Mouse (Mus musculus) gastrocnemius, adult 2 months (tissue): Measurements from ENCODE around the gene Cchcr1. TPM values are rescaled to one million over a fixed set of nuclear protein-coding genes. Genes with fewer than 3 reads are reported as not detected.

Experiments used
- DNase-seq: peaks from one replicate; pipeline ENCODE4 v3.0.0; 2022
- H3K27ac ChIP-seq: fragments of 200-600 bp; 2 replicates; pipeline ENCODE4 v1.8.1; 2022; ENCODE audit warnings: mild to moderate bottlenecking
- H3K4me3 ChIP-seq: fragments of 200-600 bp; 2 replicates; pipeline ENCODE4 v1.8.1; 2022; ENCODE audit warnings: mild to moderate bottlenecking, moderate library complexity
- CTCF ChIP-seq: fragments of 200-600 bp; IDR thresholded peaks from 2 replicates; pipeline ENCODE4 v1.8.1; 2022; ENCODE audit warnings: antibody characterized with exemption, mild to moderate bottlenecking, moderate library complexity
- intact Hi-C: fragments of 180-260 bp; cut with DNase I; formaldehyde crosslinking; loops from one replicate; pipeline ENCODE4 v1.15.1; 2025
- total RNA-seq, 2 experiments: library from RNA; stranded (reverse); gene quantifications; 2 replicates each; pipeline ENCODE4 v1.2.3; 2021

The Cchcr1 gene
- total RNA-seq, 2 experiments from 2014 or later = 1.7 TPM

GRCm38 (mm10) chr17:35549437-35550142 lies 32.7 kb downstream of the Cchcr1 start:
- TF ChIP-seq CTCF = no peak
- peak overlapping the region; percentile 80 for H3K27ac ChIP-seq
- intact Hi-C loops = no loop called here
- DNase-seq = peak; percentile 83
- peak overlapping the region; percentile 64 for H3K4me3 ChIP-seq

GRCm38 (mm10) chr17:35550143-35550494 lies 33.2 kb downstream of the Cchcr1 start:
- intact Hi-C loops = no loop called here
- H3K4me3 ChIP-seq = peak overlapping the region; percentile 64
- TF ChIP-seq CTCF = peak; percentile 14; the same call in 1 of the 2 replicates
- H3K27ac ChIP-seq = peak overlapping the region; percentile 80
- no peak for DNase-seq

GRCm38 (mm10) chr17:35550871-35551270 lies 34.0 kb downstream of the Cchcr1 start:
- H3K27ac ChIP-seq = peak overlapping the region; percentile 28
- TF ChIP-seq CTCF = no peak
- intact Hi-C loops = no loop called here
- no peak for DNase-seq
- H3K4me3 ChIP-seq = no peak overlapping the region

GRCm38 (mm10) chr17:35551881-35552414 lies 35.0 kb downstream of the Cchcr1 start, which contains the start of gene Cdsn:
Cdsn (plus strand) TSS chr17:35552128.
- intact Hi-C loops = no loop called here
- H3K27ac ChIP-seq = peak within 1 kb of the TSS; percentile 28
- TF ChIP-seq CTCF = no peak
- DNase-seq = no peak
- no peak within 1 kb of the TSS for H3K4me3 ChIP-seq

GRCm38 (mm10) chr17:35554321-35554720 lies 37.4 kb downstream of the Cchcr1 start:
- intact Hi-C loops = no loop called here
- H3K27ac ChIP-seq = no peak overlapping the region
- TF ChIP-seq CTCF = no peak
- H3K4me3 ChIP-seq = no peak overlapping the region
- no peak for DNase-seq

GRCm38 (mm10) chr17:35554761-35555397 lies 38.0 kb downstream of the Cchcr1 start:
- no peak for TF ChIP-seq CTCF

GRCm38 (mm10) chr17:35556186-35556765 lies 39.4 kb downstream of the Cchcr1 start:
- H3K4me3 ChIP-seq = no peak overlapping the region
- intact Hi-C loops = no loop called here
- no peak for TF ChIP-seq CTCF
- DNase-seq = no peak
- no peak overlapping the region for H3K27ac ChIP-seq

More at GRCm38 (mm10) chr17:35554761-35555397, 38.0 kb downstream of the Cchcr1 start:
- no peak for DNase-seq
- Histone ChIP-seq H3K4me3 (no peak overlapping the region), H3K27ac (no peak overlapping the region)
- intact Hi-C loops = no loop called here

- intact Hi-C loops = no loop called here
- no peak overlapping the region for H3K27ac ChIP-seq
- DNase-seq = no peak
- H3K4me3 ChIP-seq = no peak overlapping the region
- peak; percentile 63 for TF ChIP-seq CTCF
Observed at GRCm38 (mm10) chr17:35556812-35557211, 39.9 kb downstream of the Cchcr1 start.

- no peak overlapping the region for H3K4me3 ChIP-seq
- intact Hi-C loops = no loop called here
- DNase-seq = no peak
- TF ChIP-seq CTCF = no peak
- H3K27ac ChIP-seq = no peak overlapping the region
Observed at GRCm38 (mm10) chr17:35557351-35557750, 40.5 kb downstream of the Cchcr1 start.

- H3K27ac ChIP-seq = no peak overlapping the region
- intact Hi-C loops = no loop called here
- DNase-seq = no peak
- no peak for TF ChIP-seq CTCF
- no peak overlapping the region for H3K4me3 ChIP-seq
Observed at GRCm38 (mm10) chr17:35558216-35558615, 41.3 kb downstream of the Cchcr1 start.

GRCm38 (mm10) chr17:35567150-35567549 lies 50.2 kb downstream of the Cchcr1 start, which contains the start of gene 2300002M23Rik:
2300002M23Rik (plus strand) TSS chr17:35567450.
- Histone ChIP-seq H3K27ac (no peak within 1 kb of the TSS), H3K4me3 (no peak within 1 kb of the TSS)
- intact Hi-C loops = no loop called here
- no peak for DNase-seq
- no peak for TF ChIP-seq CTCF

- intact Hi-C loops = no loop called here
- no peak for TF ChIP-seq CTCF
- Histone ChIP-seq H3K4me3 (no peak overlapping the region), H3K27ac (no peak overlapping the region)
- no peak for DNase-seq
Observed at GRCm38 (mm10) chr17:35567767-35568166, 50.9 kb downstream of the Cchcr1 start.
